Mouse (Mus musculus): ENCODE results near the gene Bud31. TPM values are rescaled to one million over a fixed set of nuclear protein-coding genes. Genes with fewer than 3 reads are reported as not detected.

Gene Bud31
- polyA plus RNA-seq, 1 experiment from 2014 or later: 135 TPM

- H3K4me1 ChIP-seq (ENCODE audit: control insufficient read depth in 2 of 2, insufficient read depth in 2 of 2, low read length in 2 of 2): peaks cover 12 to 26% of the 10 kb centered on the region in 2 experiments; a peak in 3 of 4 replicates
Measured at GRCm38 (mm10) chr5:145116316-145116715, 23.8 kb upstream of the Bud31 start.

GRCm38 (mm10) chr5:145116916-145117315 lies 23.2 kb upstream of the Bud31 start:
- peaks cover 7% of the 10 kb centered on the region; the same call in 1 of the 2 replicates for H3K36me3 ChIP-seq (ENCODE audit: control insufficient read depth, insufficient read depth, low read length)
- peak overlapping the region; percentile 46 for H3K4me2 ChIP-seq (ENCODE audit: low read length)
- peak overlapping the region in 1 of 2 experiments; percentile 20; a peak in 1 of 4 replicates for H3K4me3 ChIP-seq (ENCODE audit: control insufficient read depth in 1 of 2, insufficient read depth in 1 of 2, low read depth in 1 of 2, low read length in 2 of 2)
- 0 out of 2 replicates have a peak overlapping the region, but pooled peaks have one; percentile 5 for H3K9ac ChIP-seq (ENCODE audit: low read length)
- no peaks in the 10 kb centered on the region for H3K9me3 ChIP-seq (ENCODE audit: control insufficient read depth, low read length)
- 35% methylated on average over 10 of the region's 10 CpGs for WGBS
- H3K4me1 ChIP-seq (ENCODE audit: control insufficient read depth in 2 of 2, insufficient read depth in 2 of 2, low read length in 2 of 2): peaks cover 14 to 30% of the 10 kb centered on the region in 2 experiments; a peak in 3 of 4 replicates
- ATAC-seq (ENCODE audit: insufficient number of reproducible peaks, insufficient read depth, low FRiP score, low read depth): no peak
- peak overlapping the region; percentile 53 to 65 for H3K27ac ChIP-seq (replicated peaks in 1 of 2; ENCODE audit: control insufficient read depth in 1 of 2, insufficient read depth in 1 of 2, low read depth in 2 of 2, low read length in 2 of 2)
- H3K27me3 ChIP-seq (ENCODE audit: control insufficient read depth, insufficient read depth, low read length): no peaks in the 10 kb centered on the region

More at GRCm38 (mm10) chr5:145116316-145116715, 23.8 kb upstream of the Bud31 start:
- Histone ChIP-seq H3K9me3 (ENCODE audit: control insufficient read depth, low read length) (no peaks in the 10 kb centered on the region), H3K36me3 (ENCODE audit: control insufficient read depth, insufficient read depth, low read length) (peaks cover under 1% of the 10 kb centered on the region; the same call in 1 of the 2 replicates), H3K27me3 (ENCODE audit: control insufficient read depth, insufficient read depth, low read length) (no peaks in the 10 kb centered on the region), H3K27ac (replicated peaks in 1 of 2; ENCODE audit: control insufficient read depth in 1 of 2, insufficient read depth in 1 of 2, low read depth in 2 of 2, low read length in 2 of 2) (peak overlapping the region; percentile 65 to 77), H3K4me2 (ENCODE audit: low read length) (peak overlapping the region; percentile 89), H3K9ac (ENCODE audit: low read length) (0 out of 2 replicates have a peak overlapping the region, but pooled peaks have one; percentile 5), H3K4me3 (ENCODE audit: control insufficient read depth in 1 of 2, insufficient read depth in 1 of 2, low read depth in 1 of 2, low read length in 2 of 2) (peak overlapping the region in 1 of 2 experiments; percentile 20; a peak in 2 of 4 replicates)
- 44% methylated on average over 4 of the region's 4 CpGs for WGBS
- peak; percentile 31; the same call in 1 of the 2 replicates for ATAC-seq (ENCODE audit: insufficient number of reproducible peaks, insufficient read depth, low FRiP score, low read depth)

GRCm38 (mm10) chr5:145118005-145118404 lies 22.2 kb upstream of the Bud31 start:
- Histone ChIP-seq H3K4me3 (ENCODE audit: control insufficient read depth in 1 of 2, insufficient read depth in 1 of 2, low read depth in 1 of 2, low read length in 2 of 2) (no peak overlapping the region), H3K27me3 (ENCODE audit: control insufficient read depth, insufficient read depth, low read length) (no peaks in the 10 kb centered on the region), H3K4me2 (ENCODE audit: low read length) (no peak overlapping the region), H3K9ac (ENCODE audit: low read length) (no peak overlapping the region), H3K4me1 (ENCODE audit: control insufficient read depth in 2 of 2, insufficient read depth in 2 of 2, low read length in 2 of 2) (peaks cover 14 to 30% of the 10 kb centered on the region in 2 experiments; a peak in 3 of 4 replicates), H3K9me3 (ENCODE audit: control insufficient read depth, low read length) (no peaks in the 10 kb centered on the region), H3K36me3 (ENCODE audit: control insufficient read depth, insufficient read depth, low read length) (peaks cover 17% of the 10 kb centered on the region), H3K27ac (replicated peaks in 1 of 2; ENCODE audit: control insufficient read depth in 1 of 2, insufficient read depth in 1 of 2, low read depth in 2 of 2, low read length in 2 of 2) (no peak overlapping the region)
- no peak for ATAC-seq (ENCODE audit: insufficient number of reproducible peaks, insufficient read depth, low FRiP score, low read depth)
- WGBS: 54% methylated on average over 6 of the region's 6 CpGs

GRCm38 (mm10) chr5:145118461-145118860 lies 21.7 kb upstream of the Bud31 start:
- Histone ChIP-seq H3K9ac (ENCODE audit: low read length) (no peak overlapping the region), H3K4me2 (ENCODE audit: low read length) (no peak overlapping the region), H3K4me3 (ENCODE audit: control insufficient read depth in 1 of 2, insufficient read depth in 1 of 2, low read depth in 1 of 2, low read length in 2 of 2) (no peak overlapping the region), H3K4me1 (ENCODE audit: control insufficient read depth in 2 of 2, insufficient read depth in 2 of 2, low read length in 2 of 2) (peaks cover 14 to 30% of the 10 kb centered on the region in 2 experiments; a peak in 3 of 4 replicates), H3K27ac (replicated peaks in 1 of 2; ENCODE audit: control insufficient read depth in 1 of 2, insufficient read depth in 1 of 2, low read depth in 2 of 2, low read length in 2 of 2) (no peak overlapping the region), H3K27me3 (ENCODE audit: control insufficient read depth, insufficient read depth, low read length) (no peaks in the 10 kb centered on the region), H3K9me3 (ENCODE audit: control insufficient read depth, low read length) (no peaks in the 10 kb centered on the region), H3K36me3 (ENCODE audit: control insufficient read depth, insufficient read depth, low read length) (peaks cover 22% of the 10 kb centered on the region)
- WGBS: 96% methylated on average over 5 of the region's 5 CpGs
- ATAC-seq (ENCODE audit: insufficient number of reproducible peaks, insufficient read depth, low FRiP score, low read depth): no peak

- Histone ChIP-seq H3K36me3 (ENCODE audit: control insufficient read depth, insufficient read depth, low read length) (peaks cover 31% of the 10 kb centered on the region), H3K27ac (replicated peaks in 1 of 2; ENCODE audit: control insufficient read depth in 1 of 2, insufficient read depth in 1 of 2, low read depth in 2 of 2, low read length in 2 of 2) (no peak overlapping the region), H3K9me3 (ENCODE audit: control insufficient read depth, low read length) (no peaks in the 10 kb centered on the region), H3K9ac (ENCODE audit: low read length) (no peak overlapping the region), H3K27me3 (ENCODE audit: control insufficient read depth, insufficient read depth, low read length) (no peaks in the 10 kb centered on the region), H3K4me2 (ENCODE audit: low read length) (no peak overlapping the region), H3K4me3 (ENCODE audit: control insufficient read depth in 1 of 2, insufficient read depth in 1 of 2, low read depth in 1 of 2, low read length in 2 of 2) (no peak overlapping the region), H3K4me1 (ENCODE audit: control insufficient read depth in 2 of 2, insufficient read depth in 2 of 2, low read length in 2 of 2) (peaks cover 11 to 30% of the 10 kb centered on the region in 2 experiments; a peak in 3 of 4 replicates)
- 91% methylated on average over 2 of the region's 2 CpGs for WGBS
- no peak for ATAC-seq (ENCODE audit: insufficient number of reproducible peaks, insufficient read depth, low FRiP score, low read depth)
Measured at GRCm38 (mm10) chr5:145119385-145119784, 20.8 kb upstream of the Bud31 start.

- peaks cover 47% of the 10 kb centered on the region for H3K36me3 ChIP-seq (ENCODE audit: control insufficient read depth, insufficient read depth, low read length)
- 58% methylated on average over 7 of the region's 7 CpGs for WGBS
- H3K9ac ChIP-seq (ENCODE audit: low read length): no peak overlapping the region
- peaks cover 10 to 24% of the 10 kb centered on the region in 2 experiments; a peak in 3 of 4 replicates for H3K4me1 ChIP-seq (ENCODE audit: control insufficient read depth in 2 of 2, insufficient read depth in 2 of 2, low read length in 2 of 2)
- ATAC-seq (ENCODE audit: insufficient number of reproducible peaks, insufficient read depth, low FRiP score, low read depth): no peak
- H3K9me3 ChIP-seq (ENCODE audit: control insufficient read depth, low read length): no peaks in the 10 kb centered on the region
- 0 out of 4 replicates have a peak overlapping the region, but pooled peaks of 1 of the 2 experiments have one; percentile 4 for H3K27ac ChIP-seq (replicated peaks in 1 of 2; ENCODE audit: control insufficient read depth in 1 of 2, insufficient read depth in 1 of 2, low read depth in 2 of 2, low read length in 2 of 2)
- no peak overlapping the region for H3K4me3 ChIP-seq (ENCODE audit: control insufficient read depth in 1 of 2, insufficient read depth in 1 of 2, low read depth in 1 of 2, low read length in 2 of 2)
- no peaks in the 10 kb centered on the region for H3K27me3 ChIP-seq (ENCODE audit: control insufficient read depth, insufficient read depth, low read length)
- no peak overlapping the region for H3K4me2 ChIP-seq (ENCODE audit: low read length)
Measured at GRCm38 (mm10) chr5:145120921-145121320, 19.2 kb upstream of the Bud31 start.

- H3K36me3 ChIP-seq (ENCODE audit: control insufficient read depth, insufficient read depth, low read length): peaks cover 69% of the 10 kb centered on the region
- WGBS: 92% methylated on average over 19 of the region's 19 CpGs
Measured at GRCm38 (mm10) chr5:145123396-145123795, 16.8 kb upstream of the Bud31 start.

More at GRCm38 (mm10) chr5:145123396-145123795, 16.8 kb upstream of the Bud31 start:
- Histone ChIP-seq H3K9ac (ENCODE audit: low read length) (no peak overlapping the region), H3K9me3 (ENCODE audit: control insufficient read depth, low read length) (no peaks in the 10 kb centered on the region), H3K27ac (replicated peaks in 1 of 2; ENCODE audit: control insufficient read depth in 1 of 2, insufficient read depth in 1 of 2, low read depth in 2 of 2, low read length in 2 of 2) (no peak overlapping the region), H3K27me3 (ENCODE audit: control insufficient read depth, insufficient read depth, low read length) (no peaks in the 10 kb centered on the region), H3K4me3 (ENCODE audit: control insufficient read depth in 1 of 2, insufficient read depth in 1 of 2, low read depth in 1 of 2, low read length in 2 of 2) (no peak overlapping the region), H3K4me1 (ENCODE audit: control insufficient read depth in 2 of 2, insufficient read depth in 2 of 2, low read length in 2 of 2) (peaks cover 6 to 16% of the 10 kb centered on the region in 2 experiments; a peak in 3 of 4 replicates), H3K4me2 (ENCODE audit: low read length) (no peak overlapping the region)
- no peak for ATAC-seq (ENCODE audit: insufficient number of reproducible peaks, insufficient read depth, low FRiP score, low read depth)

Data from heart, embryonic 14.5 days (tissue).